Mouse (Mus musculus) bone marrow, adult 2 months (tissue): ENCODE measurements around the gene Sema3b.

Experiments
- CTCF ChIP-seq: fragments of 200-500 bp; IDR thresholded peaks from 2 replicates; pipeline ENCODE4 v1.5.1; 2011; ENCODE audit warnings: low read length, control low read depth; ENCODE audit not compliant: control insufficient read depth, insufficient read depth
- POLR2A ChIP-seq: fragments of 200-500 bp; IDR thresholded peaks from 2 replicates; pipeline ENCODE4 v1.6.1; 2011; ENCODE audit warnings: low read depth, mild to moderate bottlenecking, control low read depth, low read length, borderline replicate concordance; ENCODE audit not compliant: control insufficient read depth

DNA sequence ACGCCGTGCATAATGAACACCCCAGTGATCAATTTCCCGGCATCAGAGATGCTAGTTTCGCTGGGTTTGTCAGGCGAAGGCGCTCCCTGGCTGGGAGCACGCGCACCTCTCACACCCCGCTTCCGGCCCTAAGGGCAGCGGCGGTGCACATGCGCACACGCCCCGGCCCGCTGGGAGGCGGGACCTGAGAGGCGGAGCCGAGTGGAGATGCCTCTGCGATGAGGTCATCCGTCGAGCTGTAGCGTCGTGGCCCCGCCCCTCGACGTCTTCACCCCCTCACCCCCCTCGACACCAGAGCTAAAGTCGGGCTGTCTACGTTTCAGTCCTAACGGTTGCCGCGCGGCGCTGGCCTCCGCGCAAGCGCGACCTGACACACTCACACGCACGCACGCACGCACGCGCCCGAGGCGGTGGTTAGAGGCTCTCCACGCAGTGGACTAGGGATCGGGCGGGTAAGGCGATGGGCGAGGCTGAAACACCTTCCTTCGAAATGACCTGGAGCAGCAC is 54.7 kb downstream of the Sema3b start:
- peak; percentile 93 for TF ChIP-seq POLR2A
- peak; percentile 7; the same call in 1 of the 2 replicates for TF ChIP-seq CTCF
